Mouse (Mus musculus) ZHBTc4 (cell line): ENCODE results near the gene Vmn1r117.
"Not testable (repeated sequence)": the region's sequence is repeated elsewhere in the genome, so short reads cannot be mapped to it uniquely, and the experiment has no call there.

ENCODE experiments used
- DNase-seq: peaks from one replicate; pipeline ENCODE4 v3.0.0-alpha.2; 2011; ENCODE audit warnings: low read depth, low spot score

Vmn1r117 gene

GRCm38 (mm10) chr7:20884021-20884420 lies at the start of gene Vmn1r117:
TSS of gene Vmn1r117 (minus strand) at chr7:20884121.
- not testable (repeated sequence) for DNase-seq

- not testable (repeated sequence) for DNase-seq
Observed at GRCm38 (mm10) chr7:20912247-20912646, 28.3 kb upstream of the Vmn1r117 start, which contains the start of gene Vmn1r118. TSS of gene Vmn1r118 (minus strand) at chr7:20912347.

- not testable (repeated sequence) for DNase-seq
Observed at GRCm38 (mm10) chr7:20871956-20872355, 12.0 kb downstream of the Vmn1r117 start, which contains the start of gene Vmn1r116. TSS of gene Vmn1r116 (plus strand) at chr7:20872256.

GRCm38 (mm10) chr7:20844885-20845284 lies 39.0 kb downstream of the Vmn1r117 start, which contains the start of gene Vmn1r115:
TSS of gene Vmn1r115 (minus strand) at chr7:20844985.
- not testable (repeated sequence) for DNase-seq
